Mouse (Mus musculus) neutrophil, adult 65 days (primary cell): ENCODE results near the gene Arglu1. TPM values are rescaled to one million over a fixed set of nuclear protein-coding genes. Genes with fewer than 3 reads are reported as not detected.

Source experiments
- total RNA-seq: library from RNA; stranded (reverse); gene quantifications from 2 replicates; pipeline ENCODE4 v1.2.4, GENCODE M21; 2023

Gene Arglu1
- 65.3 and 83.0 TPM in 2 replicates for total RNA-seq

DNA sequence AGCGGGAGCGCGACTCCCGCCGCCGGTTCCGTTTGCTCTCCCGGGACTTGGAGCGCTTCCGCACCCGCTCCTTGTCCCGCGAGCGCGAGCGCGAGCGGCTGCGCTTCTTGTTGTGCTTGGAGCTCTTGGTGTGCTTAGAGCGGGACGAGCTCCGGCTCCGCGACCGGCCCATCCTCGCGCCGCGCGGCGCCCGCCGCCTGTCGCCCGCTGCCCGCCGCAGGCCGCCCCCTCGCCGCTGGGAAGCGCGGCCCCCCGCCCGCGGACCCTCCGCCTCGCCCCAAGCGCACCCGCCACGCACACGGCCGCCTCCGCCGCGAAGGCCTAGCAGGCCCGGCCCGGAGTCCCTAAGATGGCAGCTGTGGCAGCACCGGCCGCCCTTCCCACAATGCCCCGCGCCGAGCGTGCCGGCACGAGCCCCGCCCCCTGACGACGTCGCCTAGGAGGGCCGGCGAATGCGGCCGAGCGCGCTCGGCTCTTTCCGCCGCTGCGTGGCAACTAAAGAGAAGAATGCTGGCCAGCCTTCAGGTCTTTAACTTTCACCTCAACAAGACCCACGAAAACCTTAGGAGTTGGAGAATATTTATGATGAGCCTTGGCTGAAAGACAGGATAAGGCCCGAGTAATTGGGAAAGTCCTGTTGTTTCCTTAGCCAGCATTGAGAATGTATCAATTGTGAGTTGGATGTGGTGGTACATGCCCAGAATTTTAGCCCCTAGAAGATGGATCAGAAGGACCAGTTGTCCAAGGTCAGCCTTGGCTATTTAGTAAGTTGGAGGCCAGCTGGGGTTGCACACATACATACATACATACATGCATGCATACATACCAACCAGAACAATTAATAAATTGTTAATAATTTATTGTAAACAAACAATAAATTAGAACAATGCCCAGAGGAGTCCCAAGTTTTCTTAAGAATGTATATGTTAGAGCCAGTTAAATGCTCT lies at the start of gene Arglu1:
Gene Arglu1, minus strand, starts transcription at position 376 of the 947 bp plus-strand sequence.

GRCm38 (mm10) chr8:8661103-8661758 lies 29.1 kb downstream of the Arglu1 start, which contains the start of gene Efnb2:
Efnb2 (minus strand) TSS chr8:8661242.

Other genes starting within 250 kb of the Arglu1 start
- 7.1 and 7.3 TPM in 2 replicates for gene Efnb2, start 29.3 kb downstream of the Arglu1 start, total RNA-seq